Mouse (Mus musculus) megakaryocyte, embryonic 14.5 days (primary cell): ENCODE results near the gene Focad. TPM values are rescaled to one million over a fixed set of nuclear protein-coding genes. Genes with fewer than 3 reads are reported as not detected.

ENCODE experiments used
- H3K27me3 ChIP-seq: replicated peaks from 2 replicates; pipeline ENCODE3; 2012; ENCODE audit warnings: inconsistent platforms
- H3K36me3 ChIP-seq: replicated peaks from 2 replicates; pipeline ENCODE3; 2012; ENCODE audit warnings: low read length, inconsistent platforms, mixed read lengths
- H3K4me1 ChIP-seq: 2 replicates; pipeline ENCODE4 v1.6.1; 2012; ENCODE audit warnings: inconsistent platforms
- H3K4me3 ChIP-seq: replicated peaks from 2 replicates; pipeline ENCODE3; 2012; ENCODE audit warnings: moderate library complexity, mild to moderate bottlenecking, inconsistent platforms
- H3K9me3 ChIP-seq: 2 replicates; pipeline ENCODE4 v1.6.1; 2012; ENCODE audit warnings: inconsistent platforms
- FLI1 ChIP-seq: IDR thresholded peaks from 2 replicates; pipeline ENCODE4 v1.6.1; 2012; ENCODE audit warnings: low read length, inconsistent platforms, mixed read lengths
- GATA1 ChIP-seq: IDR thresholded peaks from 3 replicates; pipeline ENCODE4 v1.6.1; 2012; ENCODE audit warnings: mixed read lengths, low read length, inconsistent platforms, borderline replicate concordance
- polyA plus RNA-seq: library from polyadenylated mRNA; stranded (reverse); fragments of >175 nt; gene quantifications from 2 replicates; pipeline ENCODE4 v1.2.3, GENCODE M21; 2012; ENCODE audit warnings: low replicate concordance; ENCODE audit not compliant: insufficient read depth

Focad gene
- polyA plus RNA-seq, 1 experiment: 2.8 TPM

- H3K9me3 ChIP-seq: no peaks in the 10 kb centered on the region
- H3K4me1 ChIP-seq: peaks cover 74% of the 10 kb centered on the region
- peak overlapping the region; percentile 93 for H3K4me3 ChIP-seq
- no peaks in the 10 kb centered on the region for H3K27me3 ChIP-seq
- no peak for TF ChIP-seq GATA1
- no peak for TF ChIP-seq FLI1
- H3K36me3 ChIP-seq: peaks cover 56% of the 10 kb centered on the region
Observed at GRCm38 (mm10) chr4:88437166-88437565, 342.7 kb downstream of the Focad start.

GRCm38 (mm10) chr4:88437917-88438316 lies 343.5 kb downstream of the Focad start:
- peak overlapping the region; percentile 93 for H3K4me3 ChIP-seq
- TF ChIP-seq GATA1: no peak
- TF ChIP-seq FLI1: no peak
- peaks cover 49% of the 10 kb centered on the region for H3K36me3 ChIP-seq
- peaks cover 81% of the 10 kb centered on the region for H3K4me1 ChIP-seq
- H3K9me3 ChIP-seq: no peaks in the 10 kb centered on the region
- H3K27me3 ChIP-seq: no peaks in the 10 kb centered on the region

GRCm38 (mm10) chr4:88438326-88438989 lies 344.0 kb downstream of the Focad start, which contains the start of gene Hacd4:
TSS of gene Hacd4 (minus strand) at chr4:88438928.
- Histone ChIP-seq H3K4me1 (peaks cover 84% of the 10 kb centered on the region), H3K27me3 (no peaks in the 10 kb centered on the region), H3K36me3 (peaks cover 46% of the 10 kb centered on the region), H3K9me3 (no peaks in the 10 kb centered on the region), H3K4me3 (peak within 1 kb of the TSS; percentile 93)
- TF ChIP-seq FLI1 (no peak), GATA1 (no peak)

- H3K4me1 ChIP-seq: peaks cover 87% of the 10 kb centered on the region
- H3K27me3 ChIP-seq: no peaks in the 10 kb centered on the region
- H3K9me3 ChIP-seq: no peaks in the 10 kb centered on the region
- H3K4me3 ChIP-seq: peak overlapping the region; percentile 93
- no peak for TF ChIP-seq FLI1
- no peak for TF ChIP-seq GATA1
- H3K36me3 ChIP-seq: peaks cover 41% of the 10 kb centered on the region
Observed at GRCm38 (mm10) chr4:88438990-88439329, 344.5 kb downstream of the Focad start.

GRCm38 (mm10) chr4:88439669-88440123 lies 345.3 kb downstream of the Focad start:
- TF ChIP-seq GATA1 (peak; percentile 79; the same call in 1 of the 3 replicates), FLI1 (no peak)
- H3K9me3 ChIP-seq: no peaks in the 10 kb centered on the region
- H3K4me3 ChIP-seq: peak overlapping the region; percentile 85
- H3K27me3 ChIP-seq: no peaks in the 10 kb centered on the region
- H3K36me3 ChIP-seq: peaks cover 33% of the 10 kb centered on the region
- H3K4me1 ChIP-seq: peaks cover 89% of the 10 kb centered on the region

- Histone ChIP-seq H3K9me3 (no peaks in the 10 kb centered on the region), H3K36me3 (peaks cover 22% of the 10 kb centered on the region), H3K4me1 (peaks cover 88% of the 10 kb centered on the region), H3K4me3 (no peak overlapping the region), H3K27me3 (no peaks in the 10 kb centered on the region)
- TF ChIP-seq GATA1 (no peak), FLI1 (no peak)
Observed at GRCm38 (mm10) chr4:88440814-88441213, 346.4 kb downstream of the Focad start.

- Histone ChIP-seq H3K4me1 (peaks cover 50% of the 10 kb centered on the region), H3K4me3 (no peak overlapping the region), H3K9me3 (no peaks in the 10 kb centered on the region), H3K27me3 (no peaks in the 10 kb centered on the region), H3K36me3 (no peaks in the 10 kb centered on the region)
- TF ChIP-seq GATA1: no peak
- no peak for TF ChIP-seq FLI1
Observed at GRCm38 (mm10) chr4:88448976-88449375, 354.5 kb downstream of the Focad start.

- H3K36me3 ChIP-seq: no peaks in the 10 kb centered on the region
- H3K4me3 ChIP-seq: peak overlapping the region; percentile 56
- no peaks in the 10 kb centered on the region for H3K9me3 ChIP-seq
- H3K4me1 ChIP-seq: peaks cover 43% of the 10 kb centered on the region
- H3K27me3 ChIP-seq: no peaks in the 10 kb centered on the region
- no peak for TF ChIP-seq FLI1
- TF ChIP-seq GATA1: no peak
Observed at GRCm38 (mm10) chr4:88450087-88450765, 355.8 kb downstream of the Focad start.

GRCm38 (mm10) chr4:88458093-88458492 lies 363.7 kb downstream of the Focad start:
- no peak for TF ChIP-seq GATA1
- no peak for TF ChIP-seq FLI1
- no peaks in the 10 kb centered on the region for H3K36me3 ChIP-seq

GRCm38 (mm10) chr4:88458673-88459072 lies 364.2 kb downstream of the Focad start:
- no peak for TF ChIP-seq FLI1
- TF ChIP-seq GATA1: no peak
- H3K27me3 ChIP-seq: no peaks in the 10 kb centered on the region
- H3K4me3 ChIP-seq: no peak overlapping the region
- H3K36me3 ChIP-seq: no peaks in the 10 kb centered on the region
- peaks cover 27% of the 10 kb centered on the region for H3K4me1 ChIP-seq
- H3K9me3 ChIP-seq: no peaks in the 10 kb centered on the region

More at GRCm38 (mm10) chr4:88458093-88458492, 363.7 kb downstream of the Focad start:
- peaks cover 21% of the 10 kb centered on the region for H3K4me1 ChIP-seq
- H3K9me3 ChIP-seq: no peaks in the 10 kb centered on the region
- no peak overlapping the region for H3K4me3 ChIP-seq
- no peaks in the 10 kb centered on the region for H3K27me3 ChIP-seq

Other genes with a start within 250 kb of the Focad start
- gene Mllt3, start 61.3 kb upstream of the Focad start, polyA plus RNA-seq: 0.69 and 4.0 TPM in 2 replicates